Mouse (Mus musculus): ENCODE data around the gene Edil3. TPM values are rescaled to one million over a fixed set of nuclear protein-coding genes. Genes with fewer than 3 reads are reported as not detected.

The Edil3 gene
- polyA plus RNA-seq, 1 experiment from 2014 or later, result 5.8 TPM

GRCm38 (mm10) chr13:89358407-89358806 lies 537.1 kb downstream of the Edil3 start:
- ATAC-seq (ENCODE audit: extremely low read depth, insufficient number of reproducible peaks, low FRiP score, low TSS enrichment), result no peak
- Histone ChIP-seq H3K4me3 (no peak overlapping the region), H3K36me3 (no peaks in the 10 kb centered on the region), H3K27ac (replicated peaks) (no peak overlapping the region), H3K27me3 (replicated peaks) (no peaks in the 10 kb centered on the region), H3K9me3 (no peaks in the 10 kb centered on the region), H3K9ac (no peak overlapping the region), H3K4me1 (no peaks in the 10 kb centered on the region), H3K4me2 (no peak overlapping the region)

GRCm38 (mm10) chr13:89362274-89362673 lies 541.0 kb downstream of the Edil3 start:
- H3K9ac ChIP-seq, result no peak overlapping the region
- WGBS, result 69% methylated on average over 4 of the region's 4 CpGs
- H3K9me3 ChIP-seq, result no peaks in the 10 kb centered on the region
- H3K4me3 ChIP-seq, result no peak overlapping the region
- H3K27ac ChIP-seq (replicated peaks), result no peak overlapping the region
- no peaks in the 10 kb centered on the region for H3K4me1 ChIP-seq
- ATAC-seq (ENCODE audit: extremely low read depth, insufficient number of reproducible peaks, low FRiP score, low TSS enrichment), result no peak
- H3K36me3 ChIP-seq, result no peaks in the 10 kb centered on the region
- H3K4me2 ChIP-seq, result no peak overlapping the region
- H3K27me3 ChIP-seq (replicated peaks), result no peaks in the 10 kb centered on the region

GRCm38 (mm10) chr13:89371253-89371652 lies 550.0 kb downstream of the Edil3 start:
- Histone ChIP-seq H3K27ac (replicated peaks) (no peak overlapping the region), H3K9me3 (no peaks in the 10 kb centered on the region), H3K27me3 (replicated peaks) (no peaks in the 10 kb centered on the region), H3K36me3 (no peaks in the 10 kb centered on the region), H3K4me2 (no peak overlapping the region), H3K9ac (no peak overlapping the region), H3K4me1 (no peaks in the 10 kb centered on the region), H3K4me3 (no peak overlapping the region)
- no peak for ATAC-seq (ENCODE audit: extremely low read depth, insufficient number of reproducible peaks, low FRiP score, low TSS enrichment)

- Histone ChIP-seq H3K36me3 (no peaks in the 10 kb centered on the region), H3K4me3 (no peak overlapping the region), H3K9me3 (no peaks in the 10 kb centered on the region), H3K4me2 (no peak overlapping the region), H3K4me1 (no peaks in the 10 kb centered on the region), H3K27ac (replicated peaks) (no peak overlapping the region), H3K9ac (no peak overlapping the region), H3K27me3 (replicated peaks) (no peaks in the 10 kb centered on the region)
- no peak for ATAC-seq (ENCODE audit: extremely low read depth, insufficient number of reproducible peaks, low FRiP score, low TSS enrichment)
- WGBS, result 83% methylated on average over 5 of the region's 5 CpGs
Measured at GRCm38 (mm10) chr13:89371656-89372240, 550.5 kb downstream of the Edil3 start.

Data from heart, embryonic 13.5 days (tissue).